Mouse (Mus musculus): ENCODE measurements at regions not wholly inside any gene's neighbourhood (a gene's known extent, or its start where the extent isn't known, plus 50 kb on each side); places are given as distances from the start of the nearest gene placed in this dataset.

DNA sequence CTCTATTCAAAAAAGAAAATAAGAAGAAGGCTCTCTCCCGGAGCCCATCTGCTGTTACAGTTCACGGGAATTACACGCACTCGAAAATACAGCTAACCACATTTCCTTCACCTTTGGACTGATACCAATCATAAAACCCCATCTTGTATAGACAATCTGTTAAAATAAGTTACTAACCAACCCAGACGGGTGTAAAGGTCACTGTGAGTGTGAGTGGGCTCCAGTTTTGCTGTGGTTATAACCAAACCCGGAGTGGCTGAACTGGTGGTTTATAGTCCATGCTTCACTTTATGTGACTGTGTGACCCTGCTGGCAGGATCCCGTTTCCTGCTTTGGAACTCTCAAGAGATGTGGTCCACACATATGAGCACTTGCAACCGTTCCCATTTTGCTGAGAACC is 95.1 kb downstream of the Klf5 start:
- no peak overlapping the region for H3K4me3 ChIP-seq (ENCODE audit: control insufficient read depth, low read depth, low read length)
- H3K27me3 ChIP-seq (ENCODE audit: control insufficient read depth, insufficient read depth, low read length) = no peaks in the 10 kb centered on the region
- no peaks in the 10 kb centered on the region for H3K36me3 ChIP-seq (ENCODE audit: control insufficient read depth, insufficient read depth, low read length)
- TF ChIP-seq POLR2A (IDR thresholded peaks at IDR 0.05; ENCODE audit: control insufficient read depth, low read depth, low read length) = no peak
- no peaks in the 10 kb centered on the region for H3K4me1 ChIP-seq (ENCODE audit: control insufficient read depth, insufficient read depth, low read length)
- no peak overlapping the region for H3K27ac ChIP-seq (ENCODE audit: control insufficient read depth, insufficient read depth, low read depth, low read length)

DNA sequence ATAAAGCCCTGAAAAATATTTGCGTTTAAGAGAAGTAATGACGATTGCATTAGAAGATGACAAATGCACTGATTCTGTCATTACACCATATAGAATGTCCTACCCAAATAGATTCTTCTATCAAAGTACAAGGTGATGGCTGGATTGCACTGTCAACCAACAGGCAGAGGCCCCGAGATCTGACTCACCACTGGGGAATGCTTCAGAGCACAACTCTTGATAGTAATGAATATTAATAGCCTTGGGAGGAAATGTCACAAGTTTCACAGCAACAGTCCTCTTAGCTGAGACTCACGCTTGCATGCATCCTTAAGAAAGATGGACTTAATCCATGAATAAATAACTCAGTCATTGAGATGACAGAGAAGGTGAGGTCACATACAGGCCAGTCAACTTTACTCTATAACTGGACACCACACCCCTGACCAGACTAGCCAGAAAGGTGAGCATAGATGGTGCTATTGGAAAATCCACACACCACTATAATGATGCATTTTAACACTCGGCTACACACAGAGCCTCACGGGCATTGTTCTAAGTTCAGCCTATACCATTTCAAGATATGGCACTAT is 104.8 kb downstream of the Klf5 start:
- Histone ChIP-seq H3K27ac (ENCODE audit: control insufficient read depth, insufficient read depth, low read depth, low read length) (no peak overlapping the region), H3K4me3 (ENCODE audit: control insufficient read depth, low read depth, low read length) (no peak overlapping the region), H3K27me3 (ENCODE audit: control insufficient read depth, insufficient read depth, low read length) (no peaks in the 10 kb centered on the region), H3K36me3 (ENCODE audit: control insufficient read depth, insufficient read depth, low read length) (no peaks in the 10 kb centered on the region), H3K4me1 (ENCODE audit: control insufficient read depth, insufficient read depth, low read length) (no peaks in the 10 kb centered on the region)
- TF ChIP-seq CTCF (IDR thresholded peaks at IDR 0.05; ENCODE audit: control insufficient read depth, insufficient read depth, insufficient replicate concordance, low read depth, low read length) (no peak), POLR2A (IDR thresholded peaks at IDR 0.05; ENCODE audit: control insufficient read depth, low read depth, low read length) (no peak)

GRCm38 (mm10) chr14:99405228-99405627 is 106.7 kb downstream of the Klf5 start:
- no peaks in the 10 kb centered on the region for H3K36me3 ChIP-seq (ENCODE audit: control insufficient read depth, insufficient read depth, low read length)
- TF ChIP-seq CTCF (IDR thresholded peaks at IDR 0.05; ENCODE audit: control insufficient read depth, insufficient read depth, insufficient replicate concordance, low read depth, low read length) (no peak), POLR2A (IDR thresholded peaks at IDR 0.05; ENCODE audit: control insufficient read depth, low read depth, low read length) (no peak)
- no peaks in the 10 kb centered on the region for H3K4me1 ChIP-seq (ENCODE audit: control insufficient read depth, insufficient read depth, low read length)
- H3K27ac ChIP-seq (ENCODE audit: control insufficient read depth, insufficient read depth, low read depth, low read length) = no peak overlapping the region
- no peak overlapping the region for H3K4me3 ChIP-seq (ENCODE audit: control insufficient read depth, low read depth, low read length)
- no peaks in the 10 kb centered on the region for H3K27me3 ChIP-seq (ENCODE audit: control insufficient read depth, insufficient read depth, low read length)

DNA sequence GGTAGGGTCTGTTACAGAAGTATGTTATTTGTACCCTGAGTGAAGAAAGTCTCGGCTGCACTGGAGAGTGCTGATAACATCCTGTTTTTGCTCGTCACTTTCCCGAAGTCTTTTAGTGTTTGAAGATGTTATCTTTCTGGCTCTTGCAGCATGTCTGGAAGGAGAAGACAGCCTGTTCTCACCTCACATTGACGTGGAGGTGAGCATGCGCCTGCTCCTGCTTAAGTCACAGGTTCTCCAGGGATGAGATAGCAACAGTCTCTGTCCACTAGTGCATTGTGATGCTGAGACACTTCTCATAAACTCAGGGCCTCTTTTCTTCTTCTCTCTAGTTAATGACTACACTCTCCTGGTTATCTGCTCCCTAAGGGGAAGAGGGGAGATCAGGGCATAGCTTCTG is 113.3 kb downstream of the Klf5 start:
- TF ChIP-seq CTCF (IDR thresholded peaks at IDR 0.05; ENCODE audit: control insufficient read depth, insufficient read depth, insufficient replicate concordance, low read depth, low read length) (no peak), POLR2A (IDR thresholded peaks at IDR 0.05; ENCODE audit: control insufficient read depth, low read depth, low read length) (no peak)
- no peak overlapping the region for H3K27ac ChIP-seq (ENCODE audit: control insufficient read depth, insufficient read depth, low read depth, low read length)

GRCm38 (mm10) chr14:99416169-99416568 is 117.7 kb downstream of the Klf5 start:
- H3K36me3 ChIP-seq (ENCODE audit: control insufficient read depth, insufficient read depth, low read length) = no peaks in the 10 kb centered on the region
- H3K4me1 ChIP-seq (ENCODE audit: control insufficient read depth, insufficient read depth, low read length) = no peaks in the 10 kb centered on the region
- H3K27me3 ChIP-seq (ENCODE audit: control insufficient read depth, insufficient read depth, low read length) = no peaks in the 10 kb centered on the region
- H3K27ac ChIP-seq (ENCODE audit: control insufficient read depth, insufficient read depth, low read depth, low read length) = no peak overlapping the region
- no peak for TF ChIP-seq POLR2A (IDR thresholded peaks at IDR 0.05; ENCODE audit: control insufficient read depth, low read depth, low read length)
- TF ChIP-seq CTCF (IDR thresholded peaks at IDR 0.05; ENCODE audit: control insufficient read depth, insufficient read depth, insufficient replicate concordance, low read depth, low read length) = no peak
- no peak overlapping the region for H3K4me3 ChIP-seq (ENCODE audit: control insufficient read depth, low read depth, low read length)

More for the DNA sequence above, 113.3 kb downstream of the Klf5 start:
- no peaks in the 10 kb centered on the region for H3K36me3 ChIP-seq (ENCODE audit: control insufficient read depth, insufficient read depth, low read length)
- no peaks in the 10 kb centered on the region for H3K27me3 ChIP-seq (ENCODE audit: control insufficient read depth, insufficient read depth, low read length)
- no peak overlapping the region for H3K4me3 ChIP-seq (ENCODE audit: control insufficient read depth, low read depth, low read length)
- no peaks in the 10 kb centered on the region for H3K4me1 ChIP-seq (ENCODE audit: control insufficient read depth, insufficient read depth, low read length)

DNA sequence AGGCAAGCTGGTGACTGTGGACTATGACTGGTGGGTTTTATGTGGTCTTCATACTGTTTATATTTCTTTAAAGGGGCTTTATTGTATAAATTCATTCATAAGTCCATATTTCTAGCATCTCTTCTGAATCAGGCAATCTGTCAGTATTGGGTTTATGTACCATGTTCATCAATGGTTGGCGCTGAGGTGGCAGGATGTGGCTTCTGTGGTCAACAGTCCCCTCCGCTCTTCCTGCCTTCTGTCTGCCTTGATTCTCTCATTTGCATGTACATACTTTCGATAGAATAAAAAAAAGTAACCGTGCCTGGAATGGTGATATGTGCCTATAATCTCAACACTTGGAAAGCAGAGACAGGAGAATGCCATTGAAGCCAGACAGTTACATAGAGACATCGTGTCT is 120.5 kb downstream of the Klf5 start:
- no peaks in the 10 kb centered on the region for H3K4me1 ChIP-seq (ENCODE audit: control insufficient read depth, insufficient read depth, low read length)
- TF ChIP-seq CTCF (IDR thresholded peaks at IDR 0.05; ENCODE audit: control insufficient read depth, insufficient read depth, insufficient replicate concordance, low read depth, low read length) (no peak), POLR2A (IDR thresholded peaks at IDR 0.05; ENCODE audit: control insufficient read depth, low read depth, low read length) (no peak)
- H3K27me3 ChIP-seq (ENCODE audit: control insufficient read depth, insufficient read depth, low read length) = no peaks in the 10 kb centered on the region
- H3K4me3 ChIP-seq (ENCODE audit: control insufficient read depth, low read depth, low read length) = no peak overlapping the region
- no peak overlapping the region for H3K27ac ChIP-seq (ENCODE audit: control insufficient read depth, insufficient read depth, low read depth, low read length)
- no peaks in the 10 kb centered on the region for H3K36me3 ChIP-seq (ENCODE audit: control insufficient read depth, insufficient read depth, low read length)

- H3K36me3 ChIP-seq (ENCODE audit: control insufficient read depth, insufficient read depth, low read length) = no peaks in the 10 kb centered on the region
- H3K27ac ChIP-seq (ENCODE audit: control insufficient read depth, insufficient read depth, low read depth, low read length) = no peak overlapping the region
- no peaks in the 10 kb centered on the region for H3K27me3 ChIP-seq (ENCODE audit: control insufficient read depth, insufficient read depth, low read length)
- H3K4me1 ChIP-seq (ENCODE audit: control insufficient read depth, insufficient read depth, low read length) = no peaks in the 10 kb centered on the region
- no peak overlapping the region for H3K4me3 ChIP-seq (ENCODE audit: control insufficient read depth, low read depth, low read length)
- TF ChIP-seq CTCF (IDR thresholded peaks at IDR 0.05; ENCODE audit: control insufficient read depth, insufficient read depth, insufficient replicate concordance, low read depth, low read length) (no peak), POLR2A (IDR thresholded peaks at IDR 0.05; ENCODE audit: control insufficient read depth, low read depth, low read length) (no peak)
Observed at GRCm38 (mm10) chr14:99423334-99423733, 124.8 kb downstream of the Klf5 start.

- H3K4me3 ChIP-seq (ENCODE audit: control insufficient read depth, low read depth, low read length) = no peak overlapping the region
- H3K27me3 ChIP-seq (ENCODE audit: control insufficient read depth, insufficient read depth, low read length) = no peaks in the 10 kb centered on the region
- H3K36me3 ChIP-seq (ENCODE audit: control insufficient read depth, insufficient read depth, low read length) = no peaks in the 10 kb centered on the region
- no peaks in the 10 kb centered on the region for H3K4me1 ChIP-seq (ENCODE audit: control insufficient read depth, insufficient read depth, low read length)
- H3K27ac ChIP-seq (ENCODE audit: control insufficient read depth, insufficient read depth, low read depth, low read length) = no peak overlapping the region
- TF ChIP-seq CTCF (IDR thresholded peaks at IDR 0.05; ENCODE audit: control insufficient read depth, insufficient read depth, insufficient replicate concordance, low read depth, low read length) = no peak
- no peak for TF ChIP-seq POLR2A (IDR thresholded peaks at IDR 0.05; ENCODE audit: control insufficient read depth, low read depth, low read length)
Observed at GRCm38 (mm10) chr14:99427049-99427448, 128.6 kb downstream of the Klf5 start.
